Mouse (Mus musculus) bone marrow macrophage, adult 2 months (primary cell): ENCODE measurements around the gene Cfap61.

ENCODE experiments used
- CTCF ChIP-seq: IDR thresholded peaks from 2 replicates; pipeline ENCODE4 v1.5.1; 2012; ENCODE audit warnings: low read depth, mild to moderate bottlenecking, low read length, moderate library complexity
- POLR2A ChIP-seq: IDR thresholded peaks from 2 replicates; pipeline ENCODE4 v1.6.1; 2012; ENCODE audit warnings: mild to moderate bottlenecking, low read depth, low read length, borderline replicate concordance

- no peak for TF ChIP-seq CTCF
- no peak for TF ChIP-seq POLR2A
Measured at GRCm38 (mm10) chr2:146097532-146097931, 162.9 kb downstream of the Cfap61 start.
